Mouse (Mus musculus) testis, postnatal 10 days (tissue): ENCODE measurements around the gene Lrrc38.

Experiments used
- DNase-seq: peaks from one replicate; pipeline ENCODE4 v3.0.0; 2021; ENCODE audit warnings: low spot score

Lrrc38 gene

GRCm38 (mm10) chr4:143350047-143351015 lies 774 bp downstream of the Lrrc38 start:
- peak; percentile 48 for DNase-seq

DNA sequence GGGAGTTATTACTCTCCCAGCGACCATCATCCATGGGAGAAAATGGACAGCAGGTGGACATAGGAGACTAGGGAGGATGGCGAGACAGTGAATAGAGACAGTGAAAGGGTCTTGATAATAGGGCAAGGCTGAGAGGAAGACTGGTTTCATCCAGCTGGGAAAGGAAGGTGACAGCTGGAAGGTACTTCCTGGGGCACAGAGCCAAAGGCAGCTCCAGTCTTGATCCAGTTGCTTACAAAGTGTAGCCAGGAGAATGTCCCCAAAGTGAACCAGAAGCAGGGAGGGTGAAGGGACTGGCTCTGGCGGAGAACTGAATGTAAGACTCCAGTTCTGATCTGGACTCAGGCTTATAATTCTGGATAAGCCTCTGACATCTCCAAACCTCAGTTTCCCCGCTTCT lies 2.7 kb downstream of the Lrrc38 start:
- no peak for DNase-seq

DNA sequence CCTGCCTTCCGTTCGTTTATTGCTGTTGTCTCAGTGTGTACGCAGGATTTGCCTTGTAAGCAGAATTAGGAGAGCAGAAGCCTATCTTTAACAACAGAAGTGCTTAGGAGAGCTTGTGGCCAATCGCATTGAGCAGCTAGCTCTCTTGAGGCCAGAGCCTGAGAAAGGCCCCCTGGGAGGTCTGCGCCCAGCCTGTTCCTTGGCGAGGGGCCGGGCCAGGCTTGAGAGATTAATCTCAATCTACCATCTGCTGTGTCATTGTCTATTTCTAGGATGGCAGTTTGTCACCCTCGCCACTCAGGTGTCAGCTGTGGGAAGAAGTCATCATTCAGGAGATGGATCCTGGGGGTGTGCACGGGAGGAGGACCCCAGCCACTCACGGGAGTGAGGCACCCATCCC lies 12.0 kb downstream of the Lrrc38 start:
- DNase-seq, result no peak

- DNase-seq, result no peak
Measured at GRCm38 (mm10) chr4:143366415-143367041, 17.0 kb downstream of the Lrrc38 start.

GRCm38 (mm10) chr4:143379480-143379879 lies 29.9 kb downstream of the Lrrc38 start:
- no peak for DNase-seq

DNA sequence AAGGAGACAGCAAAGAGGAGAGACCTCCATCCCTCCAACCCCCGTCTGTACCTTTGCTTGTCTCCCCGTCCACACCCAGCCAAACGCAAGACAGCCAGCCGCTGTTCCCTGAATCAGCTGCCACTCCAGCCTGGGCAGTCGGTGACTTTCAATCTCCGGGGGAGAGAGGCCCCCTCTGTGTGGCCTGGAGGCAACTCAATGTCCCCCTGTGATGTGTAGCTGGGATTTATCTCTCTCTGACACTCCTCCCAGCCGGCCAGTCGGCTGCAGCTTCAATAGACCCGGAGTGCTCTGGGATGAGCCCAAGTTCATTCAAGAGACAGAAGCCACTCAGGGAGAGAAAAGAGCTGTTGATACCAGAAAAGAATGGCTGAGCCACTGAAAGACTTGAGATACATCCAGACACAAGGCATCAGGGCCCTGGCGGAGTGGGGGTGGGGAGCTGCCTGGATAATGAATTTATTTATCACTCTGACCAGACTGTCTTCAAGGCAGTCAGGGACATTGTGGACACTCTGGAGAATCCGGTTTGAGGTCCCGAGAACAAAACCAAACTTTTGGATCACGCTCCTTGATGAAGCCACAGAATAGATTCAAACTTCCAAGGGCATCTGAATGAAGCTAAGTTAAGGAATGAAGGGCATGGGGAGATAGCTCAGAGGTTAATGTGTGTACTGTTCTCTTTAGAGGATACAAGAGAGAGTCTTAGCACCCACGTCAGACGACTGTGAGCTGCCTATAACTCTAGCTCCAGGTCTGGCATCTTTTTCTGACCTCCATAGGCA lies 30.6 kb downstream of the Lrrc38 start:
- DNase-seq, result peak; percentile 51

GRCm38 (mm10) chr4:143380716-143381004 lies 31.1 kb downstream of the Lrrc38 start:
- peak; percentile 78 for DNase-seq

DNA sequence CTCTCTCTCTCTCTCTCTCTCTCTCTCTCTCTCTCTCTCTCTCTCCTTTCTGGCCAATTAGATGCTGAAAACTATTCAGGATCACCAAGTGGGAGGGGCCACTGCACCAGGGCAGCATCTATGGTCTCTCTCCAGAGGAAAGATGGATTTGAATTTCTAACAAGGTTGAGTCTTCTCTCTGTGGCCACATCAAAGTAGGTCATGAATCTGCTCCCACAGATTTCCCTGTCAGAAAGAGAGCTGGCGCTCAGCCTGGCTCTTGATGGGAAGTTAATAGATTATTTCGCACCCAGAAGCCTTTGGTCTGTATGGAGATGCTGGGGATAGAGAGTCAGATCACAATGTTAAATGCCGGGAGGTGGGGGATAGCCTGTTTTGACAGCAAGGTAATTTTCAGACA lies 32.6 kb downstream of the Lrrc38 start:
- no peak for DNase-seq

- DNase-seq, result peak; percentile 54
Measured at GRCm38 (mm10) chr4:143383646-143384045, 34.1 kb downstream of the Lrrc38 start.

GRCm38 (mm10) chr4:143388955-143389702 lies 39.6 kb downstream of the Lrrc38 start:
- peak; percentile 72 for DNase-seq

DNA sequence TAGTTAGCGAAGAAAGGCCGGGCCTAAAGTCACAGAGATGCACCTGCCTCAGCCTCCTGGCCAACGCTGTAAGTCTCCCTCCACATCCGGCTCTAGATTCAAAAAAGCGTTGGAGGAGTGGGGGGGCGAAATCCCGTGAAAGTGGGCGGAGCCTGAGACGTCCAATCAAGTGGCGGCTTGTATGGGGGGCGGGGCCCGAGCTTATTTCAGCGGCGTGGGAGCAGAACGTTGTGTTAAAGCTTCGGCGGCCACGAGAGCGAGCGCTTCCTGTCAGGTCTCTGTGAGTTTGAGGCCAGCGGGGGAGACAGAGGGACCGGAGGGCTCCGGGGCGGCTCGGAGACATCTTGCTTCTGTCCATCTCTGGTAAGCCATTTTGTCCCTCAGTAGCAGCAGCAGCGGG lies 44.6 kb downstream of the Lrrc38 start, which contains the start of gene Pramel1:
TSS of gene Pramel1 (plus strand) at position 248 of the 400 bp plus-strand sequence.
- DNase-seq, result peak; percentile 79

DNA sequence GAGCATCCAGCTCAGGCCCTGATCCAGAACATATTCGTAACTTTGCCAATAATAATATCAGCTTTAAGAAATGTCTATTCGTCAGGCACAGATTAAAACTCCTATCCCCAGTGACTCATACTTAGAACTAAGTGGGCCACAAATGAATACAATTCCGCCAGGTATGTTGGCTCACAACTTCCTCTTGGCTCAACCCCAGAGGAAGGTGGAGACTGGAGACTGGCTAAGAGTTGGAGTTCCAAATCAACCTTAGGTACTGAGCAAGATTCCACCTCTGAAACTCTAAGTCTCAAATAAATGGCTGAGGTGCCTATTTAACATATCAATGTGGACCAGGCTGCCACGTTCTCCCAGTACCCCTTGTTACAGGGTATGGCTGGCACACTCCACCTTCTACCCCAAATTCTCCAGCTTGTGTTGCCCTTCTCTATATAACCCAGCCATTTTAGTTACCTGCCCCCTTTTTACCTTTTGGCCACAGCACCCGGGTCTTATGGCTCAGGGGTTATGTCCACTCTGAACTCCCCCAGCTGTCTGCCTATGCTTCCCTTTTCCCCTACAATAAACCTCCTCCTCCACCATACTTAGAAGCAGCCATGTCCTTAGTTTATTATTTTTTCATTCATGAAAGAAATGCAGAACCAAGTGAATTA lies 62.1 kb downstream of the Lrrc38 start:
- DNase-seq, result no peak

- DNase-seq, result peak; percentile 91
Measured at GRCm38 (mm10) chr4:143412219-143413092, 62.9 kb downstream of the Lrrc38 start, which contains the start of gene Pramef8. Pramef8 (plus strand) TSS chr4:143412426.

- no peak for DNase-seq
Measured at GRCm38 (mm10) chr4:143413621-143414020, 64.1 kb downstream of the Lrrc38 start.

DNA sequence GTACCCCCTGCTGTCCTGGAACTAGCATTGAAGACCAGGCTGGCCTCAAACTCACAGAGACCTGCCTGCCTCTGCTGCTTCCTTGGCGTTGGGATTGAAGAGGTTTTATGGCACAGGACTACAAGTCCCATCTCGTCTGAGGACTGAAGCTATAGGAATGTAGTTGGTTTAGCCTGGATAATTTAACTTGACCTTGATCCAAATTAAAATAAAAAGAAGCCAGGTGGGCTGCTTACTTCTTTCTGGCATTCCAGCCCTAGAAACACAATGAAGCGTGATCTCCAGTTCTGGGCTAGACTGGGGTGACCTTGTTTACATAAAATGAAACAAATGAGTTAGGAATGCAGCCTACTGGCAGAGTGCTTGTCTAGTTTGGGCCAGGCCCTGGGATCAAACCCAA lies 64.6 kb downstream of the Lrrc38 start:
- DNase-seq, result no peak
